In the genomic region with DNA sequence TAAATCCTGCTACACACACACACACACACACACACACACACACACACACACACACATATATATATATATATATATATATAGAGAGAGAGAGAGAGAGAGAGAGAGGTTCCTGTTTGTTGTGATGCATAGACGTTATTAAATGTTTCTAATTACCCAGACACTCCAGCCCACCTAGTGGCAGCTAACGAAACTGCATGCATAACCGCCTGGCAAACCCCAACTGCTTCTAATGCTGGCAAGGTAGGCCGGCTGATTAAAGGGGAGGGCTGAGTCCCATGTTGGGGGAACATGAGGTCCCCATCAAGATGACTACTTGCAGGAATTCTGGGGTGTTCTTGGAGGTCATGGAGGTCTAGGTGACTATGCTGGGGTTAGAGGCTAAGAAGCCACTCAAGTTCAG, we compare ENCODE assay signal across 9 mouse cellular contexts.
DNase-seq lines count a peak whose midpoint lies in the region; ATAC-seq and TF ChIP-seq lines count a peak whose summit lies in the region.
"Had no signal": no experiment of that assay in that cellular context is flagged by ENCODE, and none has a peak within 500 bp of the region (broad histone marks: within the 10 kb centered on the region; RNA-seq: fewer than 3 reads in every experiment).

No protein-coding gene starts in this region.

- no peak for ATAC-seq in heart, postnatal 0 days (ENCODE audit: insufficient read depth, low read depth)

- in situ Hi-C loops in CH12.LX (cut with MboI; ENCODE audit: low pct_ligation_motif_present, low pct_unique_long_range_greater_than_20kb, low sequenced_read_pairs), result no loop called here

- no peaks in the 10 kb centered on the region for H3K4me1 ChIP-seq in heart, postnatal 0 days (ENCODE audit: control insufficient read depth, insufficient read depth)
- 0 out of 4 replicates have a peak, but pooled peaks cover 0 to 6% of the 10 kb centered on the region in 2 experiments for H3K4me1 ChIP-seq in CH12.LX (ENCODE audit: control insufficient read depth in 1 of 2, insufficient read depth in 2 of 2)
- peaks cover 12% of the 10 kb centered on the region for H3K4me1 ChIP-seq in olfactory bulb, adult 2 months (ENCODE audit: control insufficient read depth, insufficient read depth, low read length)

- no peak for TF ChIP-seq EP300 in heart, postnatal 0 days (IDR thresholded peaks at IDR 0.05; ENCODE audit: low read depth)
- no peak for TF ChIP-seq EP300 in CH12.LX (IDR thresholded peaks at IDR 0.05; ENCODE audit: low read length)

- peak; percentile 62 for TF ChIP-seq CTCF in heart, postnatal 0 days (IDR thresholded peaks at IDR 0.05; ENCODE audit: low read depth)
- peak; percentile 37 to 59; a peak in 3 of 4 replicates for TF ChIP-seq CTCF in CH12.LX (conservative IDR thresholded peaks at IDR 0.05 in 1 of 2, IDR thresholded peaks at IDR 0.05 in 1 of 2; ENCODE audit: low read depth in 2 of 2, low read length in 2 of 2)
- TF ChIP-seq CTCF in olfactory bulb, adult 2 months (IDR thresholded peaks at IDR 0.05; ENCODE audit: insufficient read depth, low read depth, low read length), result 0 out of 2 replicates have a peak, but pooled peaks have one; percentile 13

- peak; percentile 42 for TF ChIP-seq RAD21 in CH12.LX (IDR thresholded peaks at IDR 0.05; ENCODE audit: low read depth, low read length)

- no peaks in the 10 kb centered on the region for H3K79me2 ChIP-seq in CH12.LX (replicated peaks; ENCODE audit: control insufficient read depth, extremely low read depth, insufficient read depth, poor library complexity, severe bottlenecking)

- 7% methylated on average over 4 of the region's 4 CpGs for WGBS in heart, postnatal 0 days
- 7% methylated on average over 4 of the region's 4 CpGs for WGBS in olfactory bulb, adult 2 months

- dilution Hi-C loops in CH12.LX (cut with MboI; ENCODE audit: extremely low pct_ligation_motif_present, extremely low pct_unique_long_range_greater_than_20kb, low sequenced_read_pairs), result no loop called here

- no peak for TF ChIP-seq POLR2A in CH12.LX (IDR thresholded peaks at IDR 0.05; ENCODE audit: low read depth, low read length)
- TF ChIP-seq POLR2A in olfactory bulb, adult 2 months (IDR thresholded peaks at IDR 0.05; ENCODE audit: insufficient read depth, low read depth, low read length), result no peak

- H3K4me2 ChIP-seq in heart, postnatal 0 days (ENCODE audit: low read depth, low read length), result no peak overlapping the region
- H3K4me2 ChIP-seq in CH12.LX (ENCODE audit: insufficient read depth, low read depth, poor library complexity, severe bottlenecking), result no peak overlapping the region
- H3K4me2 ChIP-seq: hindbrain, embryonic 15.5 days had no signal

- no peaks in the 10 kb centered on the region for H3K9me3 ChIP-seq in heart, postnatal 0 days (replicated peaks; ENCODE audit: control insufficient read depth, low read length)
- no peaks in the 10 kb centered on the region for H3K9me3 ChIP-seq in CH12.LX (replicated peaks; ENCODE audit: low read length)
- H3K9me3 ChIP-seq: hindbrain, embryonic 15.5 days had no signal

- H3K9ac ChIP-seq in heart, postnatal 0 days (replicated peaks; ENCODE audit: low read depth, low read length), result no peak overlapping the region
- no peak overlapping the region for H3K9ac ChIP-seq in CH12.LX (ENCODE audit: insufficient read depth, low read depth)
- H3K9ac ChIP-seq: hindbrain, embryonic 15.5 days had no signal

- H3K4me3 ChIP-seq in heart, postnatal 0 days (ENCODE audit: low read depth, low read length), result no peak overlapping the region
- H3K4me3 ChIP-seq in CH12.LX (replicated peaks in 1 of 3; ENCODE audit: low read depth in 2 of 3, low read length in 2 of 3, poor library complexity in 1 of 3), result no peak overlapping the region
- H3K4me3 ChIP-seq in olfactory bulb, adult 2 months (ENCODE audit: insufficient read depth, low read depth, low read length), result no peak overlapping the region
- H3K4me3 ChIP-seq: hindbrain, embryonic 15.5 days had no signal

- H3K27ac ChIP-seq in heart, postnatal 0 days (ENCODE audit: low read depth), result no peak overlapping the region
- no peak overlapping the region for H3K27ac ChIP-seq in CH12.LX (ENCODE audit: insufficient read depth, low read depth)
- H3K27ac ChIP-seq in olfactory bulb, adult 2 months (ENCODE audit: insufficient read depth, low read depth, low read length), result no peak overlapping the region
- H3K27ac ChIP-seq: hindbrain, embryonic 15.5 days had no signal

- DNase-seq in heart, postnatal 0 days (ENCODE audit: low spot score), result peak; percentile 13
- DNase-seq in heart, adult 11 months, result no peak
- peak; percentile 41 for DNase-seq in CH12.LX (ENCODE audit: extremely low read depth)
- DNase-seq in adrenal gland, postnatal 25 days, result peak; percentile 63
- peak; percentile 45 for DNase-seq in forelimb bud, embryonic 11.5 days (ENCODE audit: low read depth, low spot score)
- DNase-seq in layer of hippocampus, postnatal 36 days, result peak; percentile 54 to 58
- peak; percentile 60 for DNase-seq in urinary bladder, postnatal 14 days (ENCODE audit: low spot score)

- H3K36me3 ChIP-seq in heart, postnatal 0 days (replicated peaks; ENCODE audit: control insufficient read depth, insufficient read depth, low read length), result no peaks in the 10 kb centered on the region
- H3K36me3 ChIP-seq in CH12.LX (replicated peaks in 1 of 2; ENCODE audit: control insufficient read depth in 1 of 2, insufficient read depth in 1 of 2, low read length in 1 of 2), result no peaks in the 10 kb centered on the region
- H3K36me3 ChIP-seq: hindbrain, embryonic 15.5 days had no signal

- no peaks in the 10 kb centered on the region for H3K27me3 ChIP-seq in heart, postnatal 0 days (ENCODE audit: control insufficient read depth, insufficient read depth, low read length)
- H3K27me3 ChIP-seq in CH12.LX (replicated peaks), result peaks cover 85% of the 10 kb centered on the region
- H3K27me3 ChIP-seq: hindbrain, embryonic 15.5 days had no signal

TF ChIP-seq in CH12.LX, 34 proteins besides CTCF, POLR2A, EP300 and RAD21:
- TF ChIP-seq ZNF384 (IDR thresholded peaks at IDR 0.05; ENCODE audit: low read depth, low read length), result no peak
- TF ChIP-seq BHLHE40 (IDR thresholded peaks at IDR 0.05; ENCODE audit: low read depth, low read length), result no peak
- no peak for TF ChIP-seq MXI1 (IDR thresholded peaks at IDR 0.05; ENCODE audit: low read depth, low read length)
- TF ChIP-seq SMC3 (IDR thresholded peaks at IDR 0.05; ENCODE audit: low read depth, low read length), result peak; percentile 21; the same call in 1 of the 2 replicates
- no peak for TF ChIP-seq MAFK (IDR thresholded peaks at IDR 0.05; ENCODE audit: insufficient replicate concordance, low read length)
TF ChIP-seq in CH12.LX: peak in this region for 1.
